Mouse (Mus musculus): ENCODE data around the gene Gdf2. TPM values are rescaled to one million over a fixed set of nuclear protein-coding genes. Genes with fewer than 3 reads are reported as not detected.

Gdf2 gene
- polyA plus RNA-seq, 1 experiment from 2014 or later, result 0.41 TPM

DNA sequence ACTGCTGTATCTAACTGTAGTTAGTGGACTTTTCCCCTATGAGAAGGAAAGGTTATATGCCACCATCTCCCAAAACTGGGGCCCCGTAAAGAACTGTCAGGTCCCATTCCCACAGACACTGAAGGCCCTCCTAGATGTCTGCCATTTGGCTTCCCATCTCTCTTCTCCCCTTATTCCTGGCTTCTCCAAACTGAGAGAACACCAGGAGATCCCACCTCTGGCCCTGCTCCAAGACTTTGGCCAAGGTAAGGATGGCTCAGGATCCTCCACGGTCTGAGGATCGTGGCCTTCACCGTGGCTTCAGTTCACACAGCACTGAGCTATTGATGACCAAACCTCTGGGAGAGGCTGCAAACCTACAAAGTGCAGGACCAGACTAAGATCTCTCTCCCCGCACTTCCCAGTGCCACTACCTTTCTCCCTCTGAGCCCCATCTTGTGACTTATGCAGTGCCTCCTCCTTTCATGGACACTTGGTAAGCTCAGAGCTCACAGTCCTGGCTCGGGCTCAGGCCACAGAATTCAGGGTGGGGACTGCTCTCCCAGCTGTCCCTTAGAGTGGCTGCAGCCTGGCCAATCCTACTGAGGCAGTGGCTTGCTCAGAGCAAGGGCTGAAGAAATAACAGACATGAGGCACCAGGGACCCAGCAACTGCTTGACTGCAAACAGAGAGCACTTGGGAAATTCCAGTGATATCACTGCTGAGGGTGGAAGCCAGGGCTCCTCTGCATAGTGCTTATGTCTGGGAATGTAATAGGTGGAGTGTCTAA lies 52.9 kb downstream of the Gdf2 start:
- H3K9ac ChIP-seq, result no peak overlapping the region
- peaks cover 4% of the 10 kb centered on the region; the same call in 1 of the 2 replicates for H3K27me3 ChIP-seq (replicated peaks)
- peak; percentile 35; the same call in 1 of the 2 replicates for ATAC-seq (ENCODE audit: extremely low read depth, insufficient number of reproducible peaks, low FRiP score, low TSS enrichment)
- H3K9me3 ChIP-seq, result no peaks in the 10 kb centered on the region
- no peak overlapping the region for H3K4me3 ChIP-seq
- H3K4me1 ChIP-seq, result peaks cover 23% of the 10 kb centered on the region
- H3K36me3 ChIP-seq, result no peaks in the 10 kb centered on the region
- no peak overlapping the region for H3K4me2 ChIP-seq
- H3K27ac ChIP-seq (replicated peaks), result no peak overlapping the region
- 73% methylated on average over 6 of the region's 6 CpGs for WGBS

Other genes starting within 250 kb of the Gdf2 start
- 2.7 and 5.0 TPM in 2 replicates for gene Gdf10, start 17.5 kb upstream of the Gdf2 start, polyA plus RNA-seq (2015; fragmentation: Nextera tagmentation; extraction: Ambion mirVana)
- gene Rbp3, start 13.0 kb downstream of the Gdf2 start, polyA plus RNA-seq (2015; fragmentation: Nextera tagmentation; extraction: Ambion mirVana), result 0.03 and 0.09 TPM in 2 replicates
- 0.03 TPM in 2 replicates for gene Zfp488, start 37.7 kb downstream of the Gdf2 start, polyA plus RNA-seq (2015; fragmentation: Nextera tagmentation; extraction: Ambion mirVana)
- gene Gm30083, start 74.1 kb downstream of the Gdf2 start, polyA plus RNA-seq (2015; fragmentation: Nextera tagmentation; extraction: Ambion mirVana), result not detected in 2 replicates
- gene Gm5460, start 75.7 kb downstream of the Gdf2 start, polyA plus RNA-seq (2015; fragmentation: Nextera tagmentation; extraction: Ambion mirVana), result 0.04 TPM in 1 of 2 replicates, not detected in the other
- gene Antxrl, start 111.7 kb downstream of the Gdf2 start, polyA plus RNA-seq (2015; fragmentation: Nextera tagmentation; extraction: Ambion mirVana), result not detected in 2 replicates
- 0.91 and 1.3 TPM in 2 replicates for gene Anxa8, start 144.9 kb downstream of the Gdf2 start, polyA plus RNA-seq (2015; fragmentation: Nextera tagmentation; extraction: Ambion mirVana)
- gene A630023A22Rik, start 161.7 kb downstream of the Gdf2 start, polyA plus RNA-seq (2015; fragmentation: Nextera tagmentation; extraction: Ambion mirVana), result not detected in 2 replicates
- gene Npy4r, start 211.4 kb downstream of the Gdf2 start, polyA plus RNA-seq (2015; fragmentation: Nextera tagmentation; extraction: Ambion mirVana), result 0.07 and 0.08 TPM in 2 replicates

All from heart, embryonic 13.5 days (tissue).